Mouse (Mus musculus): ENCODE measurements at regions not wholly inside any gene's neighbourhood (a gene's known extent, or its start where the extent isn't known, plus 50 kb on each side); places are given as distances from the start of the nearest gene placed in this dataset.

GRCm38 (mm10) chr14:76681581-76682377 is 125.1 kb upstream of the Serp2 start:
- Histone ChIP-seq H3K9ac (ENCODE audit: low read depth, low read length) (peak overlapping the region; percentile 17; the same call in 1 of the 2 replicates), H3K36me3 (ENCODE audit: control insufficient read depth, insufficient read depth) (no peaks in the 10 kb centered on the region), H3K4me2 (replicated peaks; ENCODE audit: low read depth) (peak overlapping the region; percentile 32; the same call in 1 of the 2 replicates), H3K4me3 (ENCODE audit: low read depth, low read length) (no peak overlapping the region), H3K9me3 (ENCODE audit: control insufficient read depth) (0 out of 2 replicates have a peak, but pooled peaks cover 3% of the 10 kb centered on the region), H3K27me3 (replicated peaks; ENCODE audit: control insufficient read depth, insufficient read depth, low read length) (no peaks in the 10 kb centered on the region), H3K27ac (ENCODE audit: low read depth, low read length) (peak overlapping the region; percentile 42), H3K4me1 (replicated peaks; ENCODE audit: control insufficient read depth, insufficient read depth, low read length) (peaks cover 11% of the 10 kb centered on the region; the same call in 1 of the 2 replicates)
- peak; percentile 84 for ATAC-seq
- no peak for TF ChIP-seq CTCF (IDR thresholded peaks at IDR 0.05; ENCODE audit: low read depth)
- 5% methylated on average over 8 of the region's 8 CpGs for WGBS

GRCm38 (mm10) chr14:76678512-76679134 is 121.9 kb upstream of the Serp2 start:
- ATAC-seq, result no peak
- Histone ChIP-seq H3K4me2 (replicated peaks; ENCODE audit: low read depth) (no peak overlapping the region), H3K9ac (ENCODE audit: low read depth, low read length) (no peak overlapping the region), H3K4me1 (replicated peaks; ENCODE audit: control insufficient read depth, insufficient read depth, low read length) (peaks cover 11% of the 10 kb centered on the region; the same call in 1 of the 2 replicates), H3K9me3 (ENCODE audit: control insufficient read depth) (0 out of 2 replicates have a peak, but pooled peaks cover 3% of the 10 kb centered on the region), H3K27me3 (replicated peaks; ENCODE audit: control insufficient read depth, insufficient read depth, low read length) (no peaks in the 10 kb centered on the region), H3K27ac (ENCODE audit: low read depth, low read length) (no peak overlapping the region), H3K4me3 (ENCODE audit: low read depth, low read length) (no peak overlapping the region), H3K36me3 (ENCODE audit: control insufficient read depth, insufficient read depth) (no peaks in the 10 kb centered on the region)
- 64% methylated on average over 5 of the region's 5 CpGs for WGBS
- no peak for TF ChIP-seq CTCF (IDR thresholded peaks at IDR 0.05; ENCODE audit: low read depth)

- Histone ChIP-seq H3K9me3 (ENCODE audit: control insufficient read depth) (no peaks in the 10 kb centered on the region), H3K27ac (ENCODE audit: low read depth, low read length) (no peak overlapping the region), H3K36me3 (ENCODE audit: control insufficient read depth, insufficient read depth) (no peaks in the 10 kb centered on the region), H3K27me3 (replicated peaks; ENCODE audit: control insufficient read depth, insufficient read depth, low read length) (no peaks in the 10 kb centered on the region), H3K4me3 (ENCODE audit: low read depth, low read length) (no peak overlapping the region), H3K4me2 (replicated peaks; ENCODE audit: low read depth) (no peak overlapping the region), H3K9ac (ENCODE audit: low read depth, low read length) (no peak overlapping the region), H3K4me1 (replicated peaks; ENCODE audit: control insufficient read depth, insufficient read depth, low read length) (peaks cover 9% of the 10 kb centered on the region; the same call in 1 of the 2 replicates)
- ATAC-seq, result no peak
- WGBS, result 42% methylated on average over 8 of the region's 8 CpGs
- TF ChIP-seq CTCF (IDR thresholded peaks at IDR 0.05; ENCODE audit: low read depth), result no peak
Observed at GRCm38 (mm10) chr14:76674949-76675348, 118.3 kb upstream of the Serp2 start.

GRCm38 (mm10) chr14:76673671-76674331 is 117.1 kb upstream of the Serp2 start:
- TF ChIP-seq CTCF (IDR thresholded peaks at IDR 0.05; ENCODE audit: low read depth), result no peak

GRCm38 (mm10) chr14:76672899-76673298 is 116.2 kb upstream of the Serp2 start:
- no peak for ATAC-seq
- H3K4me1 ChIP-seq (replicated peaks; ENCODE audit: control insufficient read depth, insufficient read depth, low read length), result peaks cover 6% of the 10 kb centered on the region; the same call in 1 of the 2 replicates
- H3K4me2 ChIP-seq (replicated peaks; ENCODE audit: low read depth), result no peak overlapping the region
- TF ChIP-seq CTCF (IDR thresholded peaks at IDR 0.05; ENCODE audit: low read depth), result no peak
- no peaks in the 10 kb centered on the region for H3K9me3 ChIP-seq (ENCODE audit: control insufficient read depth)
- WGBS, result 67% methylated on average over 6 of the region's 6 CpGs
- H3K36me3 ChIP-seq (ENCODE audit: control insufficient read depth, insufficient read depth), result no peaks in the 10 kb centered on the region
- no peaks in the 10 kb centered on the region for H3K27me3 ChIP-seq (replicated peaks; ENCODE audit: control insufficient read depth, insufficient read depth, low read length)
- H3K4me3 ChIP-seq (ENCODE audit: low read depth, low read length), result no peak overlapping the region
- H3K27ac ChIP-seq (ENCODE audit: low read depth, low read length), result no peak overlapping the region
- H3K9ac ChIP-seq (ENCODE audit: low read depth, low read length), result no peak overlapping the region

More at GRCm38 (mm10) chr14:76673671-76674331, 117.1 kb upstream of the Serp2 start:
- Histone ChIP-seq H3K36me3 (ENCODE audit: control insufficient read depth, insufficient read depth) (no peaks in the 10 kb centered on the region), H3K4me3 (ENCODE audit: low read depth, low read length) (no peak overlapping the region), H3K27ac (ENCODE audit: low read depth, low read length) (no peak overlapping the region), H3K4me2 (replicated peaks; ENCODE audit: low read depth) (no peak overlapping the region), H3K4me1 (replicated peaks; ENCODE audit: control insufficient read depth, insufficient read depth, low read length) (peaks cover 9% of the 10 kb centered on the region; the same call in 1 of the 2 replicates), H3K9ac (ENCODE audit: low read depth, low read length) (no peak overlapping the region), H3K27me3 (replicated peaks; ENCODE audit: control insufficient read depth, insufficient read depth, low read length) (no peaks in the 10 kb centered on the region), H3K9me3 (ENCODE audit: control insufficient read depth) (no peaks in the 10 kb centered on the region)
- ATAC-seq, result no peak
- WGBS, result 56% methylated on average over 11 of the region's 11 CpGs

GRCm38 (mm10) chr14:76672442-76672841 is 115.8 kb upstream of the Serp2 start:
- no peak for ATAC-seq
- H3K9ac ChIP-seq (ENCODE audit: low read depth, low read length), result no peak overlapping the region

More at GRCm38 (mm10) chr14:76672442-76672841, 115.8 kb upstream of the Serp2 start:
- no peak for TF ChIP-seq CTCF (IDR thresholded peaks at IDR 0.05; ENCODE audit: low read depth)
- H3K4me1 ChIP-seq (replicated peaks; ENCODE audit: control insufficient read depth, insufficient read depth, low read length), result peaks cover 6% of the 10 kb centered on the region; the same call in 1 of the 2 replicates
- H3K36me3 ChIP-seq (ENCODE audit: control insufficient read depth, insufficient read depth), result no peaks in the 10 kb centered on the region
- no peaks in the 10 kb centered on the region for H3K27me3 ChIP-seq (replicated peaks; ENCODE audit: control insufficient read depth, insufficient read depth, low read length)
- WGBS, result 80% methylated on average over 2 of the region's 2 CpGs
- H3K9me3 ChIP-seq (ENCODE audit: control insufficient read depth), result no peaks in the 10 kb centered on the region
- H3K4me2 ChIP-seq (replicated peaks; ENCODE audit: low read depth), result no peak overlapping the region
- H3K4me3 ChIP-seq (ENCODE audit: low read depth, low read length), result no peak overlapping the region
- no peak overlapping the region for H3K27ac ChIP-seq (ENCODE audit: low read depth, low read length)

Measured in intestine, postnatal 0 days (tissue).